Mouse (Mus musculus) liver, embryonic 14.5 days (tissue): ENCODE measurements around the gene Gm4792. TPM values are rescaled to one million over a fixed set of nuclear protein-coding genes. Genes with fewer than 3 reads are reported as not detected.

Experiments used
- ATAC-seq: fragments of 200-750 bp; cut with Nextera tagmentation; 2 replicates; pipeline ENCODE4 v1.8.0; 2017; ENCODE audit warnings: moderate number of reproducible peaks, mild to moderate bottlenecking, moderate library complexity; ENCODE audit not compliant: insufficient read depth
- DNase-seq, 3 experiments: peaks; one replicate each; pipeline ENCODE4 v3.0.0-alpha.2; 2012 to 2013; ENCODE audit warnings: low read depth in 3 of 3, low spot score in 3 of 3
- H3K27ac ChIP-seq: fragments of 300-500 bp; sonication (generic); 2 replicates; pipeline ENCODE4 v1.5.1; 2014; ENCODE audit warnings: moderate library complexity, mild to moderate bottlenecking, control low read depth, inconsistent platforms
- H3K27me3 ChIP-seq: fragments of 300-500 bp; sonication (generic); 2 replicates; pipeline ENCODE4 v1.6.1; 2014; ENCODE audit warnings: mild to moderate bottlenecking, low read length, moderate library complexity; ENCODE audit not compliant: control insufficient read depth, insufficient read depth
- H3K36me3 ChIP-seq: fragments of 300-500 bp; sonication (generic); replicated peaks from 2 replicates; pipeline ENCODE4 v1.6.1; 2014; ENCODE audit warnings: low read depth; ENCODE audit not compliant: control insufficient read depth, insufficient read depth
- H3K4me1 ChIP-seq, 2 experiments: fragments of 200-500 bp in 1 of 2; fragments of 300-500 bp in 1 of 2; sonication (generic) in 1 of 2; replicated peaks; 2 replicates each; pipeline ENCODE4 v1.6.1; 2012 to 2014; ENCODE audit warnings: antibody characterized with exemption in 1 of 2, inconsistent platforms in 1 of 2, low read length in 1 of 2; ENCODE audit not compliant: control insufficient read depth in 2 of 2, insufficient read depth in 2 of 2
- H3K4me2 ChIP-seq: fragments of 300-500 bp; sonication (generic); 2 replicates; pipeline ENCODE4 v1.6.1; 2014; ENCODE audit warnings: low read depth, mild to moderate bottlenecking, control low read depth, moderate library complexity
- H3K4me3 ChIP-seq, 2 experiments: fragments of 200-500 bp in 1 of 2; fragments of 300-500 bp in 1 of 2; sonication (generic) in 1 of 2; 2 replicates each; pipeline ENCODE4 v1.5.1; 2012 to 2014; ENCODE audit warnings: low read depth in 2 of 2, low read length in 2 of 2, mild to moderate bottlenecking in 2 of 2, control low read depth in 1 of 2, inconsistent platforms in 1 of 2, moderate library complexity in 1 of 2; ENCODE audit not compliant: insufficient read depth in 1 of 2
- H3K9ac ChIP-seq: fragments of 300-500 bp; sonication (generic); replicated peaks from 2 replicates; pipeline ENCODE4 v1.6.1; 2014; ENCODE audit warnings: mild to moderate bottlenecking, control low read depth, moderate library complexity
- H3K9me3 ChIP-seq: fragments of 300-500 bp; sonication (generic); 2 replicates; pipeline ENCODE4 v1.6.1; 2016; ENCODE audit warnings: low read length, mixed read lengths; ENCODE audit not compliant: control insufficient read depth
- CTCF ChIP-seq: IDR thresholded peaks from 2 replicates; pipeline ENCODE4 v1.5.1; 2016; ENCODE audit warnings: antibody characterized with exemption, low read depth, control low read depth
- EP300 ChIP-seq: IDR thresholded peaks from 2 replicates; pipeline ENCODE4 v1.6.1; 2016; ENCODE audit warnings: antibody characterized with exemption, low read depth
- WGBS: fragments of 180-500 bp; shearing (Covaris S2); extraction: QIAGEN DNeasy Blood & Tissue Kit; methylation state at CpG from one replicate; pipeline ENCODE4 v1.1.7; 2014; ENCODE audit not compliant: insufficient replicate concordance; 5-methylcytosine and 5-hydroxymethylcytosine counted together
- polyA plus RNA-seq, 2 experiments: library from polyadenylated mRNA; depleted of rRNA in 1 of 2; stranded (reverse) in 1 of 2; unstranded in 1 of 2; fragments of >200 nt; fragmentation: Nextera tagmentation in 1 of 2; extraction: Ambion mirVana in 1 of 2; gene quantifications; 2 replicates each; pipeline versions ENCODE4 v1.2.1 to v1.2.3; 2012 to 2014

Gene Gm4792
- polyA plus RNA-seq, 2 experiments, result not detected

GRCm38 (mm10) chr10:94344631-94345417 lies 46.3 kb upstream of the Gm4792 start:
- H3K9ac ChIP-seq, result no peak overlapping the region
- H3K4me2 ChIP-seq, result peak overlapping the region; percentile 1; the same call in 1 of the 2 replicates
- no peaks in the 10 kb centered on the region for H3K36me3 ChIP-seq
- no peaks in the 10 kb centered on the region for H3K9me3 ChIP-seq
- no peaks in the 10 kb centered on the region for H3K27me3 ChIP-seq
- H3K27ac ChIP-seq, result no peak overlapping the region
- ATAC-seq (peak; percentile 57; the same call in 1 of the 2 replicates), DNase-seq (no peak)
- peaks cover 0 to 5% of the 10 kb centered on the region in 2 experiments; a peak in 1 of 4 replicates for H3K4me1 ChIP-seq
- 31% methylated on average over 22 of the region's 22 CpGs for WGBS
- TF ChIP-seq EP300, result no peak
- no peak for TF ChIP-seq CTCF
- H3K4me3 ChIP-seq, result no peak overlapping the region

- Histone ChIP-seq H3K27ac (no peak overlapping the region), H3K4me2 (no peak overlapping the region), H3K27me3 (no peaks in the 10 kb centered on the region), H3K36me3 (no peaks in the 10 kb centered on the region), H3K4me1 (peaks cover 0 to 5% of the 10 kb centered on the region in 2 experiments; a peak in 1 of 4 replicates), H3K4me3 (no peak overlapping the region), H3K9me3 (no peaks in the 10 kb centered on the region), H3K9ac (no peak overlapping the region)
- ATAC-seq (no peak), DNase-seq (no peak)
- no peak for TF ChIP-seq CTCF
- TF ChIP-seq EP300, result no peak
- WGBS, result 60% methylated on average over 7 of the region's 7 CpGs
These were observed 45.1 kb upstream of the Gm4792 start for GRCm38 (mm10) chr10:94343581-94343980.

GRCm38 (mm10) chr10:94342256-94342655 lies 43.8 kb upstream of the Gm4792 start:
- DNase-seq, result no peak
- ATAC-seq, result no peak
- no peaks in the 10 kb centered on the region for H3K27me3 ChIP-seq
- H3K27ac ChIP-seq, result no peak overlapping the region
- WGBS, result 58% methylated on average over 7 of the region's 7 CpGs
- no peak overlapping the region for H3K4me2 ChIP-seq
- TF ChIP-seq CTCF (no peak), EP300 (no peak)
- H3K36me3 ChIP-seq, result no peaks in the 10 kb centered on the region
- H3K9ac ChIP-seq, result no peak overlapping the region
- H3K9me3 ChIP-seq, result no peaks in the 10 kb centered on the region
- H3K4me1 ChIP-seq, result peaks cover 0 to 5% of the 10 kb centered on the region in 2 experiments; a peak in 1 of 4 replicates
- no peak overlapping the region for H3K4me3 ChIP-seq

GRCm38 (mm10) chr10:94341501-94341900 lies 43.0 kb upstream of the Gm4792 start:
- H3K9ac ChIP-seq, result no peak overlapping the region
- no peak for DNase-seq
- no peak for ATAC-seq
- H3K4me2 ChIP-seq, result no peak overlapping the region
- H3K9me3 ChIP-seq, result no peaks in the 10 kb centered on the region
- peaks cover 0 to 5% of the 10 kb centered on the region in 2 experiments; a peak in 1 of 4 replicates for H3K4me1 ChIP-seq
- H3K4me3 ChIP-seq, result no peak overlapping the region
- no peaks in the 10 kb centered on the region for H3K27me3 ChIP-seq
- H3K36me3 ChIP-seq, result no peaks in the 10 kb centered on the region
- H3K27ac ChIP-seq, result no peak overlapping the region
- WGBS, result 58% methylated on average over 17 of the region's 17 CpGs
- TF ChIP-seq EP300 (no peak), CTCF (no peak)

GRCm38 (mm10) chr10:94336071-94336470 lies 37.6 kb upstream of the Gm4792 start:
- no peak for DNase-seq
- no peaks in the 10 kb centered on the region for H3K27me3 ChIP-seq
- ATAC-seq, result no peak
- WGBS, result 72% methylated on average over 6 of the region's 6 CpGs
- H3K4me1 ChIP-seq, result no peaks in the 10 kb centered on the region
- H3K4me3 ChIP-seq, result no peak overlapping the region
- H3K9ac ChIP-seq, result no peak overlapping the region
- H3K9me3 ChIP-seq, result no peaks in the 10 kb centered on the region
- H3K36me3 ChIP-seq, result no peaks in the 10 kb centered on the region
- H3K4me2 ChIP-seq, result no peak overlapping the region
- TF ChIP-seq EP300 (no peak), CTCF (no peak)
- H3K27ac ChIP-seq, result no peak overlapping the region
